Mouse (Mus musculus): ENCODE results near the gene Grin2a.

DNA sequence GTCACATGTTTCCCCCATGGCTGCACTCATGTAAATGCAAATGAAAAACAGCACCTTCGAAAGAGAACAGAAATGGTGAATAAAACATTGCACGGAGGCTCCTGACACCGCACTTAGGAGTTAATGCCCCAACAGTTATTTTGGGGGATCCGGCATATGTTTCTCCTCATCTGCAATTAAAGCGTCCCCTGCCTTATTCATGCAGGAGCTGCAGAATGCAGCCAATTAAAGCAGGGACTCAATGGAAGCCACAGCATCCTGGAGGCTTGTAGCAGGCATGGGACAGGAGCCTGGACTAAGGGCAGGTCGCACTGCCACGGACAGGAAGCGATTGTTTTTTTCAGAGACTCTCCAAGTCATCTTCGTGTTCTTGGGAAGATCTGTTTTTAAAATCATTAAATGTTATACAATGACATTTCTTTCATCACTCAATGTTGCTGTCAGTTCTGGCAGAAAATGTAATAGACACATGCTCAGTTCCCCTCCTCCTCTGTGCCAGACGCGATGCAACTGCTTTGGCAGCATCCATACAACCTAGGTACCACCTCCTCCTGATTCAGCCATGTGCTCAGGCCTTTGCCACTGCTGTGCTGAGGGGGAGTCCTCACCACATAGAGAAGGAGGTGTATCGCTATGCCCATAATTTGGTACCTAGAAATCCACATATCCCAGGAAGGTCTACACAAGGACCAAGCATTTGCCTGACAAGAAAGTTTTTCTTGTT, 143.9 kb downstream of the Grin2a start:
- TF ChIP-seq CTCF (IDR thresholded peaks at IDR 0.05; ENCODE audit: low read depth, low read length) (no peak), POLR2A (IDR thresholded peaks at IDR 0.05; ENCODE audit: extremely low read depth, insufficient read depth, low read length) (no peak)

All from liver, adult 2 months (tissue).